16 mouse cellular contexts compared by ENCODE assay signal in genomic region chr1:118650771-118651080, GRCm38 (mm10). TPM values are rescaled to one million over a fixed set of nuclear protein-coding genes. Genes with fewer than 3 reads are reported as not detected.
A peak's percentile ranks its signal among the peaks of the same experiment; 100 is the strongest.
DNase-seq lines count a peak whose midpoint lies in the region; ATAC-seq lines count a peak whose summit lies in the region.
"Had no signal": no experiment of that assay in that cellular context is flagged by ENCODE, and none has a peak within 500 bp of the region (broad histone marks: within the 10 kb centered on the region; RNA-seq: fewer than 3 reads in every experiment).

No protein-coding gene starts in this region.

- H3K4me3 ChIP-seq in kidney, embryonic 15.5 days (replicated peaks): no peak overlapping the region
- no peak overlapping the region for H3K4me3 ChIP-seq in intestine, embryonic 14.5 days (ENCODE audit: low read depth, low read length)
- H3K4me3 ChIP-seq in limb, embryonic 10.5 days: no peak overlapping the region

- no peak overlapping the region for H3K9ac ChIP-seq in kidney, embryonic 15.5 days
- no peak overlapping the region for H3K9ac ChIP-seq in intestine, embryonic 14.5 days (ENCODE audit: low read length)
- H3K9ac ChIP-seq: liver, embryonic 14.5 days had no signal

- no peak for ATAC-seq in kidney, embryonic 15.5 days (replicated peaks; ENCODE audit: low FRiP score)
- ATAC-seq in intestine, embryonic 14.5 days (replicated peaks; ENCODE audit: low FRiP score, low TSS enrichment, low read depth): no peak
- ATAC-seq: CD4-positive, CD25-positive, alpha-beta regulatory T cell, adult 4 months; Patski had no signal

- no peak overlapping the region for H3K4me2 ChIP-seq in kidney, embryonic 15.5 days
- H3K4me2 ChIP-seq in intestine, embryonic 14.5 days (ENCODE audit: low read length): no peak overlapping the region
- H3K4me2 ChIP-seq: heart, embryonic 11.5 days had no signal

- peak overlapping the region; percentile 68 for H3K27ac ChIP-seq in kidney, embryonic 15.5 days
- H3K27ac ChIP-seq in intestine, embryonic 14.5 days (ENCODE audit: low read depth): peak overlapping the region; percentile 47; the same call in 1 of the 2 replicates
- no peak overlapping the region for H3K27ac ChIP-seq in limb, embryonic 10.5 days
- H3K27ac ChIP-seq: liver, embryonic 14.5 days had no signal

- no peaks in the 10 kb centered on the region for H3K9me3 ChIP-seq in kidney, embryonic 15.5 days (replicated peaks)
- H3K9me3 ChIP-seq in intestine, embryonic 14.5 days (ENCODE audit: control insufficient read depth, low read length): no peaks in the 10 kb centered on the region
- H3K9me3 ChIP-seq in limb, embryonic 10.5 days (replicated peaks): no peaks in the 10 kb centered on the region

- H3K27me3 ChIP-seq in kidney, embryonic 15.5 days: no peaks in the 10 kb centered on the region
- H3K27me3 ChIP-seq in intestine, embryonic 14.5 days (replicated peaks; ENCODE audit: control insufficient read depth, insufficient read depth, low read length): no peaks in the 10 kb centered on the region
- no peaks in the 10 kb centered on the region for H3K27me3 ChIP-seq in limb, embryonic 10.5 days (ENCODE audit: low read depth, poor library complexity, severe bottlenecking)
- H3K27me3 ChIP-seq: Patski had no signal

- DNase-seq in kidney, adult 11 months: no peak
- DNase-seq in retina, postnatal 1 day: peak; percentile 23
- no peak for DNase-seq in retina, embryonic 14.5 days (ENCODE audit: low spot score)
- DNase-seq in intestine, embryonic 14.5 days (ENCODE audit: low spot score): no peak
- DNase-seq in layer of hippocampus, postnatal 14 days (ENCODE audit: low spot score in 2 of 2): no peak
- DNase-seq in limb, embryonic 10.5 days (ENCODE audit: low spot score): no peak
- DNase-seq: adrenal gland, adult 2 months; cerebellum, postnatal 25 days; heart, postnatal 4 days; kidney, postnatal 36 days; thymus, postnatal 25 days had no signal

- WGBS in kidney, embryonic 15.5 days: 54% methylated on average over 3 of the region's 3 CpGs
- 47% methylated on average over 3 of the region's 3 CpGs for WGBS in intestine, embryonic 14.5 days
- 81% methylated on average over 3 of the region's 3 CpGs for WGBS in limb, embryonic 10.5 days

- peaks cover 18% of the 10 kb centered on the region for H3K4me1 ChIP-seq in kidney, embryonic 15.5 days
- H3K4me1 ChIP-seq in intestine, embryonic 14.5 days (replicated peaks; ENCODE audit: control insufficient read depth, insufficient read depth, low read length): peaks cover 14% of the 10 kb centered on the region
- peaks cover 6% of the 10 kb centered on the region for H3K4me1 ChIP-seq in limb, embryonic 10.5 days

- peaks cover 10% of the 10 kb centered on the region for H3K36me3 ChIP-seq in kidney, embryonic 15.5 days
- no peaks in the 10 kb centered on the region for H3K36me3 ChIP-seq in intestine, embryonic 14.5 days (ENCODE audit: control insufficient read depth, insufficient read depth, low read length)
- H3K36me3 ChIP-seq in limb, embryonic 10.5 days: no peaks in the 10 kb centered on the region

RNA-seq across cellular contexts. Expression of gene Tfcp2l1, which starts 23.0 kb away (rescaled TPM):
- 25.0 and 26.9 TPM in 2 replicates for polyA plus RNA-seq in kidney, embryonic 15.5 days (2015; fragmentation: Nextera tagmentation; extraction: Ambion mirVana)
- polyA plus RNA-seq in intestine, embryonic 14.5 days (2014; fragmentation: Nextera tagmentation; extraction: Ambion mirVana): 2.1 and 2.2 TPM in 2 replicates
- total RNA-seq in layer of hippocampus, postnatal 14 days (2021): 1 to 10 TPM; 1.7 to 2.3 TPM
- polyA plus RNA-seq in limb, embryonic 10.5 days (2016; fragmentation: Nextera tagmentation; extraction: Ambion mirVana): 0.15 and 0.25 TPM in 2 replicates
